Mouse (Mus musculus) thymus, adult 2 months (tissue): ENCODE measurements around the gene Gm49354. TPM values are rescaled to one million over a fixed set of nuclear protein-coding genes. Genes with fewer than 3 reads are reported as not detected.
A peak's percentile ranks its signal among the peaks of the same experiment; 100 is the strongest.

Experiments used
- DNase-seq: peaks from one replicate; pipeline ENCODE4 v3.0.0; 2021
- H3K27ac ChIP-seq: fragments of 200-500 bp; 2 replicates; pipeline ENCODE4 v1.5.1; 2012; ENCODE audit warnings: low read length, control low read depth; ENCODE audit not compliant: control insufficient read depth, insufficient read depth
- H3K27me3 ChIP-seq: fragments of 200-500 bp; 2 replicates; pipeline ENCODE4 v1.6.1; 2012; ENCODE audit warnings: mild to moderate bottlenecking, low read length, moderate library complexity, mixed read lengths; ENCODE audit not compliant: control insufficient read depth, insufficient read depth
- H3K36me3 ChIP-seq: fragments of 200-500 bp; 2 replicates; pipeline ENCODE4 v1.6.1; 2012; ENCODE audit warnings: mild to moderate bottlenecking, low read length, moderate library complexity; ENCODE audit not compliant: control insufficient read depth, insufficient read depth
- H3K4me1 ChIP-seq: fragments of 200-500 bp; replicated peaks from 2 replicates; pipeline ENCODE4 v1.6.1; 2012; ENCODE audit warnings: low read length; ENCODE audit not compliant: control insufficient read depth, insufficient read depth
- H3K4me3 ChIP-seq: fragments of 200-500 bp; 2 replicates; pipeline ENCODE4 v1.5.1; 2012; ENCODE audit warnings: mild to moderate bottlenecking, low read length, control low read depth, moderate library complexity; ENCODE audit not compliant: control insufficient read depth, insufficient read depth
- CTCF ChIP-seq: fragments of 200-500 bp; IDR thresholded peaks from 2 replicates; pipeline ENCODE4 v1.5.1; 2012; ENCODE audit warnings: mild to moderate bottlenecking, control low read depth, low read length, moderate library complexity, borderline replicate concordance; ENCODE audit not compliant: control insufficient read depth, poor library complexity, insufficient read depth; ENCODE audit errors: extremely low read depth
- POLR2A ChIP-seq: fragments of 200-500 bp; IDR thresholded peaks from 2 replicates; pipeline ENCODE4 v1.6.1; 2012; ENCODE audit warnings: mild to moderate bottlenecking, low read length, control low read depth, moderate library complexity; ENCODE audit not compliant: control insufficient read depth, poor library complexity, insufficient read depth; ENCODE audit errors: extremely low read depth
- WGBS: fragments of 180-500 bp; shearing (Covaris S2); methylation state at CpG from one replicate; pipeline ENCODE4 v1.1.7; 2018; 5-methylcytosine and 5-hydroxymethylcytosine counted together
- polyA plus RNA-seq: library from polyadenylated mRNA; depleted of rRNA; stranded (reverse); fragments of >200 nt; gene quantifications from 2 replicates; pipeline ENCODE4 v1.2.3, GENCODE M21; 2012; rRNA removed

Gm49354 gene
- not detected in 2 replicates for polyA plus RNA-seq

DNA sequence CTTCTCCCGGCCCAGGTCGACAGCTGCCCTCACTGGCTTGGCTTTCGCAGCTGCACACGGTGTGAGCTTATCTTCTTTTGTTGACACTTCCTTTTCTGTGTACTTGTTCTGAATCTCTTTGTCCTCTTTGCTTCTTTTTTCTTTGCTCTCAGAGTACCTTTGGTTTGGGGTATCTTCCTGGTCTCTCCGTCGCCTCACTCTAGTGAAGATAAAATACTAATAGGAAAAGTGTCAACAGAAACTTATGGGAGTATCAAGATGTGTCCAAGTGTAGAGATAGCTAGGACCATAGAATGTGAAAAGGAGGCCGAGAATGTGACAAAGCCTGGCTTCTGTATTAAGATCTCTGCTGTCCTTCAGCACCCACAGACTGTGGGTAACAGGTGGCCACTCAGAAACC lies at the start of gene Gm49354:
Gm49354 (minus strand) TSS at position 101 of the 400 bp plus-strand sequence.
- WGBS, result 96% methylated on average over 7 of the region's 7 CpGs
- TF ChIP-seq CTCF (no peak), POLR2A (no peak)
- H3K4me3 ChIP-seq, result no peak within 1 kb of the TSS
- DNase-seq, result no peak
- H3K27me3 ChIP-seq, result no peaks in the 10 kb centered on the region
- no peak within 1 kb of the TSS for H3K27ac ChIP-seq
- peaks cover 90% of the 10 kb centered on the region for H3K36me3 ChIP-seq
- peaks cover 3% of the 10 kb centered on the region; the same call in 1 of the 2 replicates for H3K4me1 ChIP-seq

DNA sequence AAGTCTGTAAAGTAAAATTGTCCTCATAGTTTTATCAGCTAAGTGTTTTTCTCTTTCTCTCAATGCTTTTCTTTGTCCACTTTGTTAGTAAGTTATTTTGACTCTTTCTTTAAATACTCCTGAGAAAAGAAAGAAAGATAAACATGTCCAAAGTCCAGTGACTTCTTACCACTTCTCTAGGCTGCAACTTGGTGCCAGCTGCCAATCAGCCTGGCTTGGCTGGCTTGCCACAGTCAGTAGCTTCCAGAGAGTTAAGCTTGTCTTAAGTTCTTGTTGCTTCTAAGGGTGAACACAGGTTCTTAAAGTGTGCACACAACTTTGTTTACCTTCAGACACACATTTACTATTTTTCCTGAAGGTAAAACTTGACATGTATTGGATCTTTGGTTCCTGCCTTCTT lies 43.9 kb upstream of the Gm49354 start:
- no peak for TF ChIP-seq POLR2A
- H3K27me3 ChIP-seq, result no peaks in the 10 kb centered on the region
- DNase-seq, result no peak
- no peaks in the 10 kb centered on the region for H3K36me3 ChIP-seq
- no peak overlapping the region for H3K27ac ChIP-seq
- no peak overlapping the region for H3K4me3 ChIP-seq
- peaks cover 2% of the 10 kb centered on the region for H3K4me1 ChIP-seq

DNA sequence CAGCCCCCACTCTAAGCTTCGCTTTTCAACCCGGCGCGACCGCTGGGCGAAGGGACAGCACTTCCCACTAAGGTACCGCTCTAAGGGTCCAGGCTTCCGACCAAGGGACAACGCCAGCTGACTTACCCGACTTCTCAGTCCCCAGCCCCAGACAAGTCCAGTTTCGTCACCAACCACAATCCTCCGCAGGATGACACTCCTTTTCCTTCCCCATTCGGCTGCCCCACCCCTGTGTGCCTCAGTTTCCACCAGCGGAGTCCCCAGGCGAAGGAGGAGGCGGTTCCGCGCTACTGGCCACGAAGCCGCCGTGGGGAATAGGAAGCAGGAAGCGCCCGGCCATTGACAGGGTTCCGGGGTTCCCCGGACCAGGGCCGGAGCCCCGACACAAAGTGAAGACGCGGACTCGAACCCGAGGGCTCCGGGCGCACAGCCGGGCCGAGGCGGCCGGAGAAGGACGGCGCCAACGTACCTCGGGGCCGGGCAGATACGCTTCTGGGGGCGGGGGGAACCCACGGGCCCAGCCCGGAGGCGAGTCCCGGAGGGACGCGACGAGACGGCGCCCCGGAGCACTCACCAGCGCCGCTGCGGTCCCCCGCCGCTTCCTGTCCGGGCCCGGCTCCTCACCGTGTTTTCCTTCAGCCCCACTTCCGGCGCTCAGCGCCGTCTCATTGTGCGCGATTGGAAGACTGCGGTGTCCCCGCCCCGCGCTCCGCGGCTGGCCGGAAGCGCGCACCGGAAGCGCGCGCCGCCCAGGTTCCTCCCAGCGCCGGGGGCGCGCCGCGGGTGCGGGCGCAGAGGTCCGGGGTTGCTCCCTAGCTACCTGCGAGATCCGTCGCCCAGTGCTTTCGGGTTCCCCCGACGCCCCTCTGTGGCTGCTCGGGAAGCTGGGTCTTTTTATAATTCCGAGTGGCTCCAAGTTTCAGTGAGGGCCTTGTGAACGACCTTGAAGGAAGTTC lies 40.7 kb upstream of the Gm49354 start, which contains the start of gene Tut7:
Tut7 (minus strand) TSS at position 641 of the 956 bp plus-strand sequence.
- no peaks in the 10 kb centered on the region for H3K27me3 ChIP-seq
- peaks cover 11% of the 10 kb centered on the region for H3K4me1 ChIP-seq
- H3K36me3 ChIP-seq, result 0 out of 2 replicates have a peak, but pooled peaks cover 4% of the 10 kb centered on the region
- H3K27ac ChIP-seq, result peak within 1 kb of the TSS; percentile 87
- peak; percentile 95 for TF ChIP-seq POLR2A
- peak; percentile 60; the same call in 1 of the 2 replicates for TF ChIP-seq CTCF
- peak; percentile 92 for DNase-seq
- peak within 1 kb of the TSS; percentile 93 for H3K4me3 ChIP-seq
- under 1% methylated on average over 96 of the region's 100 CpGs for WGBS

DNA sequence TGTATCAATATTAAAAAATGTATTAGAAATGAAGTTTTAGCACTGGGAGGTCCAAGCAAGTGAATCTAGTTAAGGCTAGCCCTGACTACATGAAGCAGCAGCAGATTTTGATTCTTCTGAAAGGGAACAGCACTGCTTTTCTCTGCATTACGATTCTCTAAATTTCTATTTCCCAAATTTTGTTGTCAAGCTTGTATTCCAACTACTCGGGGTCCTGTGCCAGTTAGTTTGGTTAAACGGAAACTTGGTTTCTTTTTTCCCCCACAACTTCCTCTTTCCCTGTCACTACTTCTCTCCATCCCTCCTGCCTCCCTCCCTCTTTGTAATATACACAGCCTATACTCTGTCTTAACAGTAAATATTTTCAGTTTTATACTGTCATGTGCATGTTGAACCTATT lies 38.8 kb upstream of the Gm49354 start:
- no peak overlapping the region for H3K27ac ChIP-seq
- peaks cover 11% of the 10 kb centered on the region for H3K4me1 ChIP-seq
- 6% methylated on average over 3 of the region's 3 CpGs for WGBS

DNA sequence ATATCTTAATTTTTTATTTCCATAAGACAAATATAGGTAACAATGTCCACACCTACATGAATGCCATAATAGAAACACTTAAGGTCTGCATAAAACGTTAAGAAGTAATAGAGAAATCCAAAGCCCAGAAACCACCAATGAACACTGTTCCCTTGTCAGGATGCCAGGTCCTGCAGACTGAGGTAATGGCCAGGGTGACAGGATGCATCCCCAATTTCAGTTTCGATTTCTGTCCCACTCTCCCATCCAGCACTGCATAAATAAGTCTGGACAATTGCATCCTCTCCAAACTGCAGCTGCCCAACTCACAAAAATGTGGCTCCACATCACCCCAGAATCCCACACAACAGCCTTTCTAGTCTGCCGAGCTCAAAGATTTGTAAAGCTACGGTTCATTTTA lies 38.1 kb upstream of the Gm49354 start:
- H3K27ac ChIP-seq, result no peak overlapping the region
- H3K4me3 ChIP-seq, result no peak overlapping the region
- 12% methylated on average over 4 of the region's 4 CpGs for WGBS
- H3K36me3 ChIP-seq, result peaks cover 27% of the 10 kb centered on the region
- H3K4me1 ChIP-seq, result peaks cover 11% of the 10 kb centered on the region
- TF ChIP-seq POLR2A (no peak), CTCF (no peak)
- H3K27me3 ChIP-seq, result no peaks in the 10 kb centered on the region
- no peak for DNase-seq

More for the DNA sequence above, 38.8 kb upstream of the Gm49354 start:
- Histone ChIP-seq H3K27me3 (no peaks in the 10 kb centered on the region), H3K36me3 (peaks cover 19% of the 10 kb centered on the region), H3K4me3 (no peak overlapping the region)
- TF ChIP-seq CTCF, result no peak
- no peak for TF ChIP-seq POLR2A
- no peak for DNase-seq

DNA sequence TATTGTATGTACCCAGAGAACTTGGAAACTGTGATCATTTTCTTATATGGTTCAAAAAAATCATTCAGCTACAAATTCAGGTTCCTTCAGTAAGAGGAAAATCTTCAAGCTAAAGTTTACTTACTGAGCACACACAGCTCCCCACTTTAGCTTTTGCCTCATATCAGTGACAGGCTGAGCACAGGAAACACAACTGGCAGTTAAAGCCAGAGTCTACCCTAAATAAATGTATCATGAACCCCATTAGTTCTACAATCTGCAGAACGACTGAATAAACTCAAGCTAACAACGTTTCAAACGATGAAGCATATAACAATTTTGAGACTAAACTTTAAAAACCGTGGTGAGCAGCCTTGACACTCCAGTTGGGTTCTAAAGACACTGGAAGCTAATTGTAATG lies 35.3 kb upstream of the Gm49354 start:
- Histone ChIP-seq H3K27me3 (no peaks in the 10 kb centered on the region), H3K4me3 (no peak overlapping the region), H3K36me3 (peaks cover 52% of the 10 kb centered on the region), H3K27ac (no peak overlapping the region), H3K4me1 (peaks cover 11% of the 10 kb centered on the region)
- WGBS, result 90% methylated on average over 4 of the region's 4 CpGs
- DNase-seq, result no peak
- TF ChIP-seq POLR2A (no peak), CTCF (no peak)
